Mouse (Mus musculus) lung, postnatal 0 days (tissue): ENCODE data around the gene Dynlrb2. TPM values are rescaled to one million over a fixed set of nuclear protein-coding genes. Genes with fewer than 3 reads are reported as not detected.

Experiments
- ATAC-seq: fragments of 200-750 bp; cut with Nextera tagmentation; 2 replicates; pipeline ENCODE4 v1.8.0; 2017; ENCODE audit warnings: moderate library complexity
- DNase-seq: peaks from one replicate; pipeline ENCODE4 v3.0.0-alpha.2; 2016; ENCODE audit warnings: low spot score
- H3K27ac ChIP-seq: fragments of 300-500 bp; sonication (generic); 2 replicates; pipeline ENCODE4 v1.5.1; 2014; ENCODE audit warnings: antibody characterized with exemption, mild to moderate bottlenecking, low read length, mixed read lengths
- H3K27me3 ChIP-seq: fragments of 300-500 bp; sonication (generic); replicated peaks from 2 replicates; pipeline ENCODE4 v1.6.1; 2014; ENCODE audit warnings: low read length, mixed read lengths; ENCODE audit not compliant: insufficient read depth
- H3K36me3 ChIP-seq: fragments of 300-500 bp; sonication (generic); 2 replicates; pipeline ENCODE4 v1.6.1; 2014; ENCODE audit warnings: low read length, mixed read lengths; ENCODE audit not compliant: insufficient read depth
- H3K4me1 ChIP-seq: fragments of 300-500 bp; sonication (generic); 2 replicates; pipeline ENCODE4 v1.6.1; 2014; ENCODE audit warnings: antibody characterized with exemption, low read depth, low read length, mixed read lengths; ENCODE audit not compliant: insufficient read depth
- H3K4me2 ChIP-seq: fragments of 300-500 bp; sonication (generic); replicated peaks from 2 replicates; pipeline ENCODE4 v1.6.1; 2014; ENCODE audit warnings: low read depth, mild to moderate bottlenecking, low read length, moderate library complexity, mixed read lengths
- H3K4me3 ChIP-seq: fragments of 300-500 bp; sonication (generic); 2 replicates; pipeline ENCODE4 v1.5.1; 2014; ENCODE audit warnings: low read depth, low read length
- H3K9ac ChIP-seq: fragments of 300-500 bp; sonication (generic); replicated peaks from 2 replicates; pipeline ENCODE4 v1.6.1; 2014; ENCODE audit warnings: low read depth, mild to moderate bottlenecking
- H3K9me3 ChIP-seq: fragments of 300-500 bp; sonication (generic); 2 replicates; pipeline ENCODE4 v1.6.1; 2016; ENCODE audit warnings: low read length, mixed read lengths
- CTCF ChIP-seq: IDR thresholded peaks from 2 replicates; pipeline ENCODE4 v1.5.1; 2016; ENCODE audit warnings: antibody characterized with exemption, mild to moderate bottlenecking
- EP300 ChIP-seq: IDR thresholded peaks from 2 replicates; pipeline ENCODE4 v1.6.1; 2016; ENCODE audit warnings: antibody characterized with exemption, mild to moderate bottlenecking, control low read depth
- WGBS: fragments of 180-500 bp; shearing (Covaris S2); extraction: QIAGEN DNeasy Blood & Tissue Kit; methylation state at CpG from one replicate; pipeline ENCODE4 v1.1.7; 2014; 5-methylcytosine and 5-hydroxymethylcytosine counted together
- polyA plus RNA-seq: library from polyadenylated mRNA; unstranded; fragments of >200 nt; fragmentation: Nextera tagmentation; extraction: Ambion mirVana; gene quantifications from 2 replicates; pipeline ENCODE4 v1.2.1, GENCODE M21; 2015

The Dynlrb2 gene
- 144 and 147 TPM in 2 replicates for polyA plus RNA-seq

DNA sequence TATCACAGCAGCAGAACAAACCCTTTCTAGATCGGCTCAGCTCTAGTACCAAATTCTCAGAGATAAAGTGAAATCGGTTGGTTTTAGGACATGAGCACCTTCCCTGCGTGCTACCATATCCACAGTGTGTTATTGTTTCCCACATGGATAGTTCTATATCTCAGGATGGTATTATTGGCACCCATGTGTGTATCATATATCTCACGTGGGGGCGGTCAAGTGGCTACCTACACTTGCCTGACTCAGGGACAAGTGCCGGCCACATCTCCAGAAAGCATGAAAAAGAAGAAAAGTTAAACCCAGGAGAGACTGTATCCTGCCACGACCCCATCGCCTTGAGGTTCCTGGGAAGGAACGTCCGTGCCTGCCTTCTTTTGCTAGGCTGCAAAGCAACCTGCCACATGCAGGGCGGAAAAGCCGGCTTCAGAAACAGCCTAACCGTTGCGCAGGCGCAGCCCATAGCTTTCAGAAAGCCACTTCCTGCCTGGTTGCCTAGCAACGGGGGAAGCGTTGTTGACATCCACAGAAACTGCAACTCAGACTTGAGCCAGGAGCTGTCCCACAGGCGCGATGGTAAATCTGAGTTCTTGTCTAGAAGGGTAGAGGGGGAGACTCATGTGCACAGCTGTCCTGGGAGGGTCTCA, at the start of gene Dynlrb2:
Gene Dynlrb2, plus strand, starts transcription at position 498 of the 644 bp plus-strand sequence.
- Histone ChIP-seq H3K4me1 (no peaks in the 10 kb centered on the region; the same call in 1 of the 2 replicates), H3K9ac (no peak within 1 kb of the TSS), H3K36me3 (no peaks in the 10 kb centered on the region), H3K9me3 (no peaks in the 10 kb centered on the region), H3K27ac (no peak within 1 kb of the TSS), H3K27me3 (no peaks in the 10 kb centered on the region), H3K4me3 (peak within 1 kb of the TSS; percentile 25), H3K4me2 (peak within 1 kb of the TSS; percentile 61)
- 4% methylated on average over 19 of the region's 19 CpGs for WGBS
- peak; percentile 99 for DNase-seq
- no peak for TF ChIP-seq CTCF
- TF ChIP-seq EP300: no peak
- ATAC-seq: peak; percentile 72

DNA sequence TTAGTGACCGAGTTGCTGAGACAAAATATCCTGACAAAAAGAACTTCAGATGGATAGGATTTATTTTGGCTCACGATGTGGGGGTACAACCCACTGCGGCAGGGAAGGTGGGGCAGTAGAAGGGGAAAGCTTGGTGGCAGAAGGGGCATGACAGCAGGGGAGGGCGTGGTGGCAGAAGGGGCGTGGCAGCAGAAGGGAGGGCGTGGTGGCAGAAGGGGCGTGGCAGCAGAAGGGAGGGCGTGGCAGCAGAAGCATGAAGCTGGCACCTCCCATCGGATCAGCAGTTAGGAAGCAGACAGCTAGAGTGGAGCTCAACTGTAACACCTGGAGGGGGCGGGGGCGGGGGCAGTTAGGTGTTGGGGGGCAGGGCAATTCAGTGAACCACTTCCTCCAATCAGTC, 46.2 kb upstream of the Dynlrb2 start:
- no peak for TF ChIP-seq CTCF
- TF ChIP-seq EP300: no peak
- ATAC-seq: no peak

GRCm38 (mm10) chr8:116461472-116461871, 43.3 kb upstream of the Dynlrb2 start:
- no peak overlapping the region for H3K4me3 ChIP-seq
- ATAC-seq (no peak), DNase-seq (no peak)
- no peaks in the 10 kb centered on the region for H3K36me3 ChIP-seq
- WGBS: 82% methylated on average over 4 of the region's 4 CpGs
- H3K9me3 ChIP-seq: no peaks in the 10 kb centered on the region
- TF ChIP-seq EP300 (no peak), CTCF (no peak)
- H3K4me1 ChIP-seq: no peaks in the 10 kb centered on the region
- H3K9ac ChIP-seq: no peak overlapping the region
- H3K27me3 ChIP-seq: no peaks in the 10 kb centered on the region
- no peak overlapping the region for H3K4me2 ChIP-seq
- H3K27ac ChIP-seq: no peak overlapping the region

More for the DNA sequence above, 46.2 kb upstream of the Dynlrb2 start:
- Histone ChIP-seq H3K36me3 (no peaks in the 10 kb centered on the region), H3K27ac (no peak overlapping the region), H3K9ac (no peak overlapping the region), H3K4me2 (no peak overlapping the region), H3K9me3 (no peaks in the 10 kb centered on the region), H3K27me3 (no peaks in the 10 kb centered on the region), H3K4me3 (no peak overlapping the region), H3K4me1 (no peaks in the 10 kb centered on the region)
- no peak for DNase-seq
- WGBS: 68% methylated on average over 11 of the region's 11 CpGs

DNA sequence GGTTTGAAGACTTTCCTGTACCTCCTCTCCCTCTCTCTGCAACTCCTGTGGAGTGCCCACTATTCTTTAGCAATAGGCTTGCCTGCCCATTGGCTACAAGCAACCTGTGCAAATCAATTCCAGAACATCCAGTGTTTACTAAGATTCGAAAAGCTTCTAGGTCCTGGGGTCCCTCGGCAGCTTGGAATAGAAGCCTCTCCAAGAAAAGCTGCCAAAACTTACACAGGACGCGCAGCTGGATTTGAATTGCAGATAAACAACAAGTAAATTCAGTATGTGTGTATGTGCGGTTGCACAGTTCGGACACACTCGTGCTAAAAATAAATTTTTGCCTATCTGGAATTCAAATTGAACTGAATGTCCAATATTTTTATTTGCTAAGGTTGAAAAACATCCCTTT, 38.2 kb upstream of the Dynlrb2 start:
- DNase-seq (no peak), ATAC-seq (no peak)
- no peak overlapping the region for H3K4me2 ChIP-seq
- no peaks in the 10 kb centered on the region for H3K4me1 ChIP-seq
- H3K27me3 ChIP-seq: no peaks in the 10 kb centered on the region
- H3K9me3 ChIP-seq: no peaks in the 10 kb centered on the region
- H3K9ac ChIP-seq: no peak overlapping the region
- 57% methylated on average over 7 of the region's 7 CpGs for WGBS
- H3K27ac ChIP-seq: no peak overlapping the region
- no peaks in the 10 kb centered on the region for H3K36me3 ChIP-seq
- no peak overlapping the region for H3K4me3 ChIP-seq
- TF ChIP-seq EP300 (no peak), CTCF (no peak)

GRCm38 (mm10) chr8:116467027-116467426, 37.7 kb upstream of the Dynlrb2 start:
- H3K36me3 ChIP-seq: no peaks in the 10 kb centered on the region
- no peak overlapping the region for H3K4me2 ChIP-seq
- no peaks in the 10 kb centered on the region for H3K4me1 ChIP-seq
- no peak overlapping the region for H3K9ac ChIP-seq
- no peak for ATAC-seq
- no peak overlapping the region for H3K27ac ChIP-seq
- no peaks in the 10 kb centered on the region for H3K9me3 ChIP-seq
- no peaks in the 10 kb centered on the region for H3K27me3 ChIP-seq
- H3K4me3 ChIP-seq: no peak overlapping the region
- WGBS: 55% methylated on average over 1 of the region's 1 CpGs
- DNase-seq: peak; percentile 30
- TF ChIP-seq CTCF (no peak), EP300 (no peak)

DNA sequence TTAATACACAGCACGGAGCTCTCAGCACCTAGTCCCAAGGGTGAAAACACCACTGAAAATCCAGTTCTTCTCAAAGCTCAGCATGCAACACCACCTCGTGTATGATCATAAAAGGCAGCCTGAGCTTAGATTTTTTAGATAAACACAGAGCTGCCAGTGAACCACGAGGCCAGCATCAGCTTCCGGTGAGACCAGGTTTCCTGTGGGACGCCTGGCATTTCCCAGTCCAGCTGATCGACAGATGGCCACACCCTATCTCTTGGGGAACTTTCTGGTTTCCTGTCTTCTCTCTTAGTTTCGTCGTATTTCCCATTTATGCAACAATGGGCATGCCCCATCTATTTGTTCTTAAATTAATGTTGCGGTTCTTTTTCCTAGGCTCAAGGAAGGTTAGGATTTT, 26.8 kb upstream of the Dynlrb2 start:
- DNase-seq: no peak
- 58% methylated on average over 9 of the region's 9 CpGs for WGBS
- TF ChIP-seq CTCF (no peak), EP300 (no peak)
- Histone ChIP-seq H3K4me1 (no peaks in the 10 kb centered on the region), H3K36me3 (no peaks in the 10 kb centered on the region), H3K27me3 (no peaks in the 10 kb centered on the region), H3K4me2 (no peak overlapping the region), H3K27ac (no peak overlapping the region), H3K4me3 (no peak overlapping the region), H3K9ac (no peak overlapping the region), H3K9me3 (no peaks in the 10 kb centered on the region)
- ATAC-seq: no peak

DNA sequence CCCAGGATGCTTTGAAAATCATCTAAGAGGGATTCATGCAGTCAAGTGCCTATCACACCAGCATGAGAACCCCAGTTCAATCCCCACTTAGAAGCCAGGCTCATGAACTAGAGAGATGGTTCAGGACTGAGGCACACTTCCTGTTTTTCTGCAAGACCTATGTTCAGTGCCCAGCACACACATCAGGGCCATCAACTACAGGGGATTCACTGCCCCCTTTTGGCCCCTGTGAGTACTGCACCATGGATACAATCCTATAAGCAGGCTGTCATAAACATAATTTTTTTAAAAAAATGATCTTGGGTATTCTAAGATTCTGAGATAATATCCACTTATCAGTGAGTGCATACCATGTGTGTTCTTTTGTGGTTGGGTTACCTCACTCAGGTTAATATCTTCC, 26.1 kb upstream of the Dynlrb2 start:
- no peak for ATAC-seq
- no peaks in the 10 kb centered on the region for H3K27me3 ChIP-seq
- H3K36me3 ChIP-seq: no peaks in the 10 kb centered on the region
- no peaks in the 10 kb centered on the region for H3K9me3 ChIP-seq
- H3K27ac ChIP-seq: no peak overlapping the region
- H3K4me3 ChIP-seq: no peak overlapping the region
- peak; percentile 29 for TF ChIP-seq CTCF
- TF ChIP-seq EP300: no peak
- no peaks in the 10 kb centered on the region for H3K4me1 ChIP-seq
- H3K9ac ChIP-seq: no peak overlapping the region
- H3K4me2 ChIP-seq: no peak overlapping the region
- DNase-seq: no peak
